Mouse (Mus musculus): Measurements from ENCODE around the gene Gm8279.
"Not testable (repeated sequence)": the region's sequence is repeated elsewhere in the genome, so short reads cannot be mapped to it uniquely, and the experiment has no call there.

Gm8279 gene

DNA sequence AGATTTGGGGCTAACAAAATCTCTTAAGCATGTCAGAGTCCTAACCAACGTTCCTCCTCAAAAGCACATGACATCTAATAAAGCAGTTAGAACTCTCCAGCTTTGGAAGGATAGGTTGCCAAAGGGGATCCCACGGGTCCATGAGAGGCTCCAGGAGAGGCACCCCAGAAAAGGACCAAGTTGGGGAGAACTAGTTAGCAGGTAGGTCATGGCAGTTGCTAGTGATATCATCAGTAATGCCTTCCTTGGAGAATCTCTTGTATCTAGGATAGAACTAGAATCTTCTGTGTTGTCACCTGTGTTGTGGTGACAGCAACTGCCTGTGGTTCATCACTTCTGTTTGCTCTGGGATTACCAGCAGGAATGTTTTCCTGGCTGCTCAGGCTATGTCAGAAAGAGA, at the start of gene Gm8279:
Gm8279 (plus strand) TSS at position 301 of the 400 bp plus-strand sequence.
- DNase-seq (ENCODE audit: low spot score), result not testable (repeated sequence)

DNA sequence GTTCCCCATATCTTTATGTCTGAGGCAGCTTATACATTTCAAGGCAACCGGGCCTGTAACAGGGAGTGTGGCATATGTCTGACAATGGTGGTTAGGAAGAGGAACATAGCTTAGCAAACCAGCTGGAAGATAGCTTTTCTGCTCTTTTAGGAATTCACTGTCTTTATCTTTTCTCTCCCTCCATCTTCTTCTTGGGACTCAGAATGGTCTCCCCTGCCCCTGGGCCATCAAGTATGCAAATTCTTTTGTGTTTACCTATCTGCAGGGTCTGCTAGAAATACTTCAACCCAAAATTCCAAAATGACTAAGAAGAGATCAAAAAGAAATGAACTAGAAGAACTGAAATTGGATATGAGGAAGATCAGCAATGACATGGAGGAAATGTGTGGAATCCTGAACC, 32.9 kb downstream of the Gm8279 start, which contains the start of gene Gm3317:
Gm3317 (plus strand) TSS at position 301 of the 400 bp plus-strand sequence.
- DNase-seq (ENCODE audit: low spot score), result not testable (repeated sequence)

GRCm38 (mm10) chr14:5185493-5185892, 54.2 kb downstream of the Gm8279 start, which contains the start of gene Gm8271:
Gene Gm8271 (plus strand): TSS chr14:5185793.
- DNase-seq (ENCODE audit: low spot score), result not testable (repeated sequence)
